Comparison of ENCODE assay signal across 28 mouse cellular contexts in the genomic region with DNA sequence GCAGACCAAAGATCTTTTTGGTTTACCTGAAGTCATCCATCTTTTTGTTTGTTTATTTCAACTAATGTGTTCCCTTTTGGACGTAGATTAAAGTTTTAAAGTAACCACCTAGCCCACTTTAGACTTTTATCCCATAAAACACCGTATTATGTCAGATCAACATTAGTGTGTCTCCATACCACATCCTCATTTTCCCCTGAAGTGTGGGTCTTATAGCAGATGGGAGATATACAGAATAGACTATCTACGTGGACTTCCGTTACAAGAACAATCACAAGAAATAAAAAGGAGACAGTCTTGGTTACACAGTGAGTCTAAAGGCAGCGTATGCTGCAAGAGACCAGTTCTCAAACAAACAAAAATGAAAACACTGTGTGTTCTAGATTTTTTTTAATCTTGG.
"Had no signal": no experiment of that assay in that cellular context is flagged by ENCODE, and none has a peak within 500 bp of the region (broad histone marks: within the 10 kb centered on the region; RNA-seq: fewer than 3 reads in every experiment).

No protein-coding gene starts in this region.

- H3K9me3 ChIP-seq: limb, embryonic 10.5 days; limb, embryonic 12.5 days; limb, embryonic 15.5 days; liver, embryonic 12.5 days; liver, embryonic 13.5 days; liver, embryonic 15.5 days; lung, embryonic 15.5 days; midbrain, embryonic 10.5 days; midbrain, embryonic 12.5 days; midbrain, embryonic 13.5 days; midbrain, embryonic 15.5 days had no signal

- H3K36me3 ChIP-seq: limb, embryonic 15.5 days; liver, embryonic 12.5 days; liver, embryonic 13.5 days; liver, embryonic 15.5 days; lung, embryonic 15.5 days; midbrain, embryonic 10.5 days; midbrain, embryonic 12.5 days; midbrain, embryonic 13.5 days; midbrain, embryonic 15.5 days; neural tube, embryonic 12.5 days had no signal

- H3K4me1 ChIP-seq: limb, embryonic 13.5 days; limb, embryonic 15.5 days; lung, embryonic 15.5 days; megakaryocyte, embryonic 14.5 days; midbrain, embryonic 10.5 days; midbrain, embryonic 12.5 days; midbrain, embryonic 13.5 days; midbrain, embryonic 15.5 days; neural tube, embryonic 12.5 days had no signal

- H3K27ac ChIP-seq: limb, embryonic 10.5 days; limb, embryonic 12.5 days; limb, embryonic 13.5 days; limb, embryonic 15.5 days; liver, embryonic 12.5 days; liver, embryonic 13.5 days; liver, embryonic 14.5 days; liver, embryonic 15.5 days; lung, embryonic 15.5 days; macrophage; midbrain, embryonic 10.5 days; midbrain, embryonic 12.5 days; midbrain, embryonic 13.5 days; midbrain, embryonic 15.5 days; neural tube, embryonic 12.5 days had no signal

- H3K27me3 ChIP-seq: limb, embryonic 12.5 days; liver, embryonic 12.5 days; liver, embryonic 13.5 days; liver, embryonic 15.5 days; lung, embryonic 15.5 days; megakaryocyte, embryonic 14.5 days; midbrain, embryonic 12.5 days; midbrain, embryonic 13.5 days; midbrain, embryonic 15.5 days; neural tube, embryonic 12.5 days had no signal

- H3K4me3 ChIP-seq: limb, embryonic 10.5 days; limb, embryonic 12.5 days; limb, embryonic 13.5 days; limb, embryonic 15.5 days; liver, embryonic 12.5 days; liver, embryonic 13.5 days; liver, embryonic 15.5 days; lung, embryonic 15.5 days; megakaryocyte, embryonic 14.5 days; midbrain, embryonic 10.5 days; midbrain, embryonic 12.5 days; midbrain, embryonic 13.5 days; midbrain, embryonic 15.5 days; myocyte; neural tube, embryonic 12.5 days had no signal

- DNase-seq: left cerebral cortex, postnatal 4 days; liver; liver, embryonic 13.5 days; liver, postnatal 0 days; lung, adult 18-20 months; lung, adult 2 months; lung, embryonic 14.5 days; lung, postnatal 10 days; lung, postnatal 14 days; lung, postnatal 36 days; lung, postnatal 4 days; midbrain, embryonic 14.5 days had no signal

- H3K9ac ChIP-seq: limb, embryonic 12.5 days; limb, embryonic 13.5 days; limb, embryonic 15.5 days; liver, embryonic 12.5 days; liver, embryonic 13.5 days; liver, embryonic 14.5 days; liver, embryonic 15.5 days; liver, postnatal 0 days; lung, embryonic 14.5 days; lung, embryonic 15.5 days; midbrain, embryonic 12.5 days; midbrain, embryonic 13.5 days; midbrain, embryonic 15.5 days; neural tube, embryonic 12.5 days had no signal
